Mouse (Mus musculus) thymus, postnatal 10 days (tissue): ENCODE results near the gene Bclaf1.
A peak's percentile ranks its signal among the peaks of the same experiment; 100 is the strongest.

Experiments
- DNase-seq, 2 experiments: peaks; one replicate each; pipeline ENCODE4 v3.0.0; 2021; ENCODE audit warnings: low spot score in 2 of 2

Bclaf1 gene

GRCm38 (mm10) chr10:20314797-20315196 lies 2.5 kb downstream of the Bclaf1 start:
- DNase-seq = peak in 1 of 2 experiments; percentile 20

DNA sequence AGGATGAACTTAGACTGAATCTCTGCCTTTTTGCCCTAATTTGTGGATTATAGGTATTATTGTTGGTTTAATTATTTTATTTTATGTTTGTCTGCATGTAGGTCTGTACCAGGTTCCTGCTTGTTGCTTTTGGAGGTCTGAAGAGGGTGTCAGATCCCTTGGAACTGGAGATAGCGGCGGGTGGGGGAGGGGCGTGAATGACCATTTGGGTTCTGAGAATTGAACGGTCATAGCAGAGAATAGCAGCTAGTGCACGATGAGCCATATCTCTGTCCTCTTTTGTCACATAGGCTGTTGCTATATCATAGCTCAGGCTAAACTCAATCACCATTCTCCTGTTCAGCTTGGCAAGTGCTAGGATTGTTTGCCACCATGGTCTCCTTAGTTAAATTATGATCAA lies 5.2 kb downstream of the Bclaf1 start:
- DNase-seq = no peak

- DNase-seq = no peak
Measured at GRCm38 (mm10) chr10:20326226-20326625, 14.0 kb downstream of the Bclaf1 start.

DNA sequence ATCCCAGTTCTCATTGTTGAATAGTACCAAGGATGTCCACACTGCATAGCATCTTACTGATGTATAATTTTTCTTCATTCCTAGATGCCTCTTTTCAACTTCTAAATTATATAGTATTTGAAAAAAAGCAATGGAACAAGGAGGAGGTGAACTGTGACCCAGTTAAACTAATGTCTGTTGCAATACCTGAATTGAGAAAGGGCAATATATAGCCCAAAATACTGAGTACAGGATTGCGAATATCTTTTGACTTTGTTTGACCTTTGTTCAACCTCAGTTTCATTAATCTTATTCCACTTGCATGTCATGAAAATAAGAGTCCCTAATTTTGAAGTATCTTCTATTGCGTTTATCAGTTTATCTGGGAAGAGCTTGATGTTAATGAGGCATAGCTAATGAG lies 19.0 kb downstream of the Bclaf1 start:
- DNase-seq = no peak

GRCm38 (mm10) chr10:20337872-20338271 lies 25.6 kb downstream of the Bclaf1 start:
- DNase-seq = no peak

GRCm38 (mm10) chr10:20345736-20346135 lies 33.5 kb downstream of the Bclaf1 start:
- DNase-seq = no peak

DNA sequence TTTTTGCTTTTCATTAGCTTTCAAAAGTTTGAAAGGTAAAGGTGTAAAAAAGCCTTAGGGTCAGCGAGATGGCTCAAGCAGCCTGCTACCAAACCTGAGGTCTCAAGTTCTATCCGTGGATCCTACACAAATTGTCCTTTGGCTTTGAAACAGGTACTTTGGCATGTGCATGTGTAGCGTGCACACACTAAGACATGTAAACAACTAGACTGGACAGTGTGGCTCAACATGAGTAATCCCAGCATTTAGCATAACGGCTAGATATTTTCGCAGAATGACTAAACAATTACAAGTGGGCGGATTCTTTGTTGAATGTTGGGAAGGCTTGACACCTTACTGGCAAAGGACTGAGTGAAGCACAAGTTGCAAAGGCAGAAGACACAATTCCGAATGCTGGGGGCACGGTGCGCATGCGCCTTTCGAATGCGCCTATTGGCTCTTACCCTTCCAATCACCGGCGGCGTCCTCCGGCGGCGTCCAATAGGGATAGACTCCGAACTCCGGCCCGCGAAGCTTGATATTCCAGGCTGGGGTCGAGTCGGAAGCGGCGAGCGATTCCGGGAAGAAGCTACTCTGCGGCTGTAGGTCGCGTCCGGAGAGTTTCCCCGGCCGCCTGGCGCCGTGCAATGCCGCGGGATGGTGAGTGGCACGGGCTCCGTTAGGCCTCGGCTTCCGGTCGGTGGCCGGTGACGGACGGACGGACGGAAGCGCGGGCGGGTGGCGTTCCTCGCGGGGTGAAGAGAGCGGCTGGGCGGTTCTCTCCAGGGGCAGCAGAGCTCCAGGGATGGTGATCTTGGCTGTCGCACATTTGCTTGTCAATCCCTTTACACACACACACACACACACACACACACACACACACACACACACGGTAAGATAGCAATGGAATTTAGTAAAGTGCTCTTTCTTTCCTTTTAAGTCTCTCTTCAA lies 35.3 kb downstream of the Bclaf1 start, which contains the start of gene Mtfr2:
TSS of gene Mtfr2 (plus strand) at position 486 of the 930 bp plus-strand sequence.
- peak; percentile 90 to 95 for DNase-seq

GRCm38 (mm10) chr10:20348894-20349293 lies 36.6 kb downstream of the Bclaf1 start:
- DNase-seq = no peak

GRCm38 (mm10) chr10:20361542-20362449 lies 49.5 kb downstream of the Bclaf1 start:
- DNase-seq = peak in 1 of 2 experiments; percentile 18

DNA sequence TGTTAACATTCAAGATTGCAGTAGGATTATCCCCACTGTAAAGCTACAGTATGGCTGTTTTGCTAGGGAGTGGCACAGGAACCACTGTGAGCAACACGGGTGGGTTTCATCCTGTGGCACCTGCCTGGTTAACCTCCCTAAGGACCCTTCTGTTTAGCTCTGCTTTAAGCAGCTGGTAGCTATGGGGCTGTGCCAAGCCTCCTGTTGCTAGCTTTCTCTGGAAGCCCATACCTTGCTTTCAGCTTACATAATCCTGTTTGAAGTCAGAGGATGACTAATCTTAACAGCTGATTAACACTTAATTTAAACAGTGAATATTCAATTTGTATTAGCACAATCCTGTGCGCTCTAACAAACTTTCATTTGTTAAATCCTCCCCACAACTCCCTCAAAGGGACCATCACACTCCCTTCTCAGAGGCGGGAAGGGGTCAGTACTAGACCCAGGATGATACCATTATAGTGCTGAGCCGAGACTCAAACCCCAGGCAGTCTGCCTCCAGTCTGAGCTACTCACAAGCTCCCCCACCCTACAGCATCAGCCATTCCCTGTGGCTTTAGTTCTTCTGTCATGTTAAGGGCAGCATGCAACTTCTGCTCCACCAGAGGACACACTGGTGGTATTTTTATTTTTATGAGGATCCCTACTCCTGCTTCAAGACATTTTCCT lies 50.3 kb downstream of the Bclaf1 start:
- DNase-seq = no peak

GRCm38 (mm10) chr10:20372046-20372445 lies 59.8 kb downstream of the Bclaf1 start:
- DNase-seq = peak in 1 of 2 experiments; percentile 13

GRCm38 (mm10) chr10:20377621-20378020 lies 65.4 kb downstream of the Bclaf1 start:
- no peak for DNase-seq

DNA sequence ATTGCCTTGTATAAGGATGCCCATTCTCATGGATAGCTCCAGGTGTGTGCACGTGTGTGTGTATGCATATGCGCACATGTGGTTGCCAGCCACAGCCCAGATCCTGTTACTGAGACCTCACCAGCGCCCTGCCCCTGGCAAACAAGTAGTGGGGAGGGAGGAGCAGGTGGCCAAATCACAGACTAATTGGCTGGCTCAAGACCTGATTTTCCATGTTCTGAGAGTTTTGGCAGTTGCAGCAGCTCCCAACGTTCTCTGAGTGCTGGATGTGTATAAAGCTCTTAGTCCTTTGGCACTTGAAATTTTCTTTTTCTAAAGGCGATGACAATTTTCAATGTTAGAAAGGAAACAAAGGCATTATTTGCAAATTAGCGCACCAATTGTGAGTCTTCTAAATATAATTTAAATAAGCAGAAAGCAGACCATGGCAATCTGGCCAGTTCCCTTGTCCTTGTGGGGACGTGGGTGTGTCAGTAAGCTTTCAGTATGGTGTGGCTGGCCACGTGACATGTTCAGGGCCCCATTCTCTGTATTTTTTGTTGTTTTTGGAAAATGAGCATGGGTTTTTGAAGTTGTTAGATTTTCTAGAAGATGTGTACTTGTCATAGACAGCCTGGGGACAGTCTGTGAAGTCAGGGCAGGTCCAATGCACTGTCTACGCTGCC lies 66.9 kb downstream of the Bclaf1 start:
- no peak for DNase-seq

- no peak for DNase-seq
Measured at GRCm38 (mm10) chr10:20380798-20381197, 68.5 kb downstream of the Bclaf1 start.

DNA sequence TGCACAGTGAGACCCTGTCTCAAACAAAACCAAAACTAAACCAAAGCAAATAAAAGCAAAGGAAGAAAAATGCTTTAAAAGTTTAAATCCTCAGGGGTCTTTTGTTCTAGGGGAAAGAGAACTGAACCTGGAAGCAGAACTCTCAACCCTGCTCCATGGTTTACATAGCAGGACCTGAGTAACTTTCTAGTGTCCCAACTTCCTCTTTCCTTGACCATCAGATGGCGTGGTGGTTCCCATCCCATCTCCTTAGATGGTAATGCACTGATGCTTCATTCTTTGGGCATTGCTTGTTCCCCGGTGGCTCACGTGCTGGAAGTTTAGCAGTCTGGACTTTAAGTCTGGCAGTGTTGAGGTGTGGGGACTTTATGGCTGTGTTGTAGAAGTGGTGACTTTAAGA lies 69.1 kb downstream of the Bclaf1 start:
- DNase-seq = no peak

DNA sequence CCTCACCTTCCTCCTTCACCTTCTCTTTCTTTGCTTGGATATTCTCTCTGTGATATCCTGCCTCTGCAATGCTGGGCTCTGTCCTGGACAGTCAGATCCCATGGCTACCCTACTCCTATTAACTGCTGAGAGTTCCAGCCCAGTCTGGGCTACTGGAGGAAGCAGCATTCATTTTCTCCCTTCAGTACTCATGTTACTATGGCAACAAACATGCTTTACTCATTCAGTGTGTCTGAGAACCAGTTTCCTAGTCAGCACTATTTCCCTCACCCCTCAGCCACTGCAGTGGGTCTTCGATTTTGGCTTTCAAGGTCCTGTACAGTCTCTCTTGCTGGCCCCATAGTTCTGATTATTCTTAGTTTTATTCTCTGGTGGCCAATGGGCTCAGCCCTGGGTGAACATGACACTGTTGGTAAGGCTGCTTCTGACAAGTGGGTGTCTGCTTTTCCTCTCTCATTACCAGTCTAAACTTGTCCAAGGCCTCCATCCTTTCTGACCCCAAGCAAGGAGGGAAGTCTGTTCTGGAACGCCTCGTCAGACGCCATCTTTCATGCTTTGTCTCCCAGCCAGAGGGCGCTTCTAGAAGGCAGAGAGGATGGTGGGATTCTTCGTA lies 70.6 kb downstream of the Bclaf1 start:
- DNase-seq = no peak

- no peak for DNase-seq
Measured at GRCm38 (mm10) chr10:20390568-20390967, 78.3 kb downstream of the Bclaf1 start.
